Mouse (Mus musculus) heart, embryonic 12.5 days (tissue): ENCODE measurements around the gene Zbtb3. TPM values are rescaled to one million over a fixed set of nuclear protein-coding genes. Genes with fewer than 3 reads are reported as not detected.

Source experiments
- ATAC-seq: fragments of 200-750 bp; cut with Nextera tagmentation; 2 replicates; pipeline ENCODE4 v1.8.0; 2017; ENCODE audit warnings: moderate TSS enrichment, moderate library complexity; ENCODE audit not compliant: insufficient number of reproducible peaks, low FRiP score
- H3K27ac ChIP-seq: fragments of 300-500 bp; sonication (generic); 2 replicates; pipeline ENCODE4 v1.5.1; 2016; ENCODE audit warnings: mild to moderate bottlenecking, moderate library complexity; ENCODE audit not compliant: poor library complexity, severe bottlenecking
- H3K27me3 ChIP-seq: fragments of 300-500 bp; sonication (generic); replicated peaks from 2 replicates; pipeline ENCODE4 v1.6.1; 2016; ENCODE audit warnings: mild to moderate bottlenecking, moderate library complexity
- H3K36me3 ChIP-seq: fragments of 300-500 bp; sonication (generic); 2 replicates; pipeline ENCODE4 v1.6.1; 2016; ENCODE audit warnings: mild to moderate bottlenecking, moderate library complexity
- H3K4me1 ChIP-seq: fragments of 300-500 bp; sonication (generic); replicated peaks from 2 replicates; pipeline ENCODE4 v1.6.1; 2016; ENCODE audit warnings: mild to moderate bottlenecking
- H3K4me2 ChIP-seq: fragments of 300-500 bp; sonication (generic); 2 replicates; pipeline ENCODE4 v1.6.1; 2016; ENCODE audit warnings: mild to moderate bottlenecking, moderate library complexity
- H3K4me3 ChIP-seq: fragments of 300-500 bp; sonication (generic); 2 replicates; pipeline ENCODE4 v1.5.1; 2016; ENCODE audit warnings: mild to moderate bottlenecking
- H3K9ac ChIP-seq: fragments of 300-500 bp; sonication (generic); 2 replicates; pipeline ENCODE4 v1.6.1; 2016; ENCODE audit warnings: mild to moderate bottlenecking, moderate library complexity
- H3K9me3 ChIP-seq: fragments of 300-500 bp; sonication (generic); replicated peaks from 2 replicates; pipeline ENCODE4 v1.6.1; 2016; ENCODE audit warnings: mild to moderate bottlenecking, moderate library complexity
- WGBS: fragments of 180-500 bp; shearing (Covaris S2); methylation state at CpG from one replicate; pipeline ENCODE4 v1.1.7; 2016; 5-methylcytosine and 5-hydroxymethylcytosine counted together
- polyA plus RNA-seq: library from polyadenylated mRNA; unstranded; fragments of >200 nt; fragmentation: Nextera tagmentation; extraction: Ambion mirVana; gene quantifications from 2 replicates; pipeline ENCODE4 v1.2.1, GENCODE M21; 2016

The Zbtb3 gene
- polyA plus RNA-seq, 1 experiment from 2014 or later = 3.8 TPM

- Histone ChIP-seq H3K9me3 (no peaks in the 10 kb centered on the region), H3K4me1 (peaks cover 28% of the 10 kb centered on the region), H3K27me3 (no peaks in the 10 kb centered on the region), H3K27ac (peak overlapping the region; percentile 22), H3K36me3 (peaks cover 36% of the 10 kb centered on the region), H3K4me2 (peak overlapping the region; percentile 88), H3K4me3 (peak overlapping the region; percentile 98), H3K9ac (peak overlapping the region; percentile 98)
- 38% methylated on average over 6 of the region's 6 CpGs for WGBS
- ATAC-seq = no peak
These were observed 28.9 kb upstream of the Zbtb3 start for GRCm38 (mm10) chr19:8773409-8773808.

DNA sequence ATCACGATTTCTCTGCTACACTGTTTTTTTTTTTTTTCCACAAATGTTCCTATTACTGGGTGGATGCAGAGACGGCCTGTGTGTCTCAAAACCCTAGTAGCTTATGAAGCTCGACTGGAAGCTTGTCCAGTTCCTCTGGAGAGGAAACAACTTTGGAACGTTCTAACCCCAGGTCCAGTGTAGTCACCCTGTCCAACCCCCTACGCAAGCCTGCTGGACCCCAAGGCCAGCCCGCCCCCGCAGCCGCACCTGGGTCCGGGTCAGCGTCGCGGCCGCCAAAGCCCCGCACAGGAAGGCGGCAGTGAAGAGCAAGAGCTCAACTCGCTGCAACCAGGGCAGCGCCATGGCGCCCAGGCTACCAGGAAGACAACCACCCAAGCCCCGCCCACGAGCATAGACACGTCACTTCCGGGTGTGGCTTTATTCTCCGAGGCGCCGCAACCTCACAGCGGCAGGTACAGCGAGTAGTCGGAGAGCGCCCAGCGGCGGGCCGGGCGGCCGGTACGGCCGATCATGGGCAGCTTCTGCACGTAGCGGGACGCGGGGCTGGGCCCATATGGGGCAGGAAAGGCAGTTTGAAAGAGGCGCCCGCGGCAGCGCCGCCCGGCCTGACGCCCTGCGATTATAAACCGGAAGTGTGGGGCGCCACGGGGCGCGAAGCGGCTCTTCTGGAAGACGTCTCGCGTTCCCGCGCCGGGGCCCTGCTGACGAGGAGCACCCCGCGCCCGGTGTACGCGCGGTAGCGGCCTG, 28.1 kb upstream of the Zbtb3 start, which contains the start of gene Tmem179b:
Gene Tmem179b, minus strand, starts transcription at position 382 of the 750 bp plus-strand sequence.
- H3K9me3 ChIP-seq = no peaks in the 10 kb centered on the region
- peak within 1 kb of the TSS; percentile 88 for H3K4me2 ChIP-seq
- H3K36me3 ChIP-seq = peaks cover 36% of the 10 kb centered on the region
- peak within 1 kb of the TSS; percentile 100 for H3K27ac ChIP-seq
- under 1% methylated on average over 68 of the region's 68 CpGs for WGBS
- peak within 1 kb of the TSS; percentile 98 for H3K4me3 ChIP-seq
- H3K9ac ChIP-seq = peak within 1 kb of the TSS; percentile 98
- peak; percentile 93 for ATAC-seq
- no peaks in the 10 kb centered on the region for H3K27me3 ChIP-seq
- H3K4me1 ChIP-seq = peaks cover 28% of the 10 kb centered on the region

- Histone ChIP-seq H3K36me3 (peaks cover 34% of the 10 kb centered on the region), H3K9ac (peak overlapping the region; percentile 98), H3K27me3 (no peaks in the 10 kb centered on the region), H3K4me3 (peak overlapping the region; percentile 98), H3K9me3 (no peaks in the 10 kb centered on the region), H3K27ac (peak overlapping the region; percentile 100), H3K4me1 (peaks cover 28% of the 10 kb centered on the region), H3K4me2 (peak overlapping the region; percentile 88)
- peak; percentile 2 for ATAC-seq
- WGBS = 4% methylated on average over 20 of the region's 20 CpGs
These were observed 27.4 kb upstream of the Zbtb3 start for GRCm38 (mm10) chr19:8774951-8775421.

- peak; percentile 100 for ATAC-seq
- Histone ChIP-seq H3K27me3 (no peaks in the 10 kb centered on the region), H3K4me1 (peaks cover 9% of the 10 kb centered on the region), H3K4me3 (peak within 1 kb of the TSS; percentile 90), H3K9me3 (no peaks in the 10 kb centered on the region), H3K4me2 (peak within 1 kb of the TSS; percentile 85), H3K9ac (peak within 1 kb of the TSS; percentile 84), H3K36me3 (peaks cover 38% of the 10 kb centered on the region), H3K27ac (peak within 1 kb of the TSS; percentile 85)
- under 1% methylated on average over 32 of the region's 32 CpGs for WGBS
These were observed 16.2 kb upstream of the Zbtb3 start, which contains the start of gene Taf6l for GRCm38 (mm10) chr19:8786008-8786781. Gene Taf6l (minus strand): TSS chr19:8786417.

DNA sequence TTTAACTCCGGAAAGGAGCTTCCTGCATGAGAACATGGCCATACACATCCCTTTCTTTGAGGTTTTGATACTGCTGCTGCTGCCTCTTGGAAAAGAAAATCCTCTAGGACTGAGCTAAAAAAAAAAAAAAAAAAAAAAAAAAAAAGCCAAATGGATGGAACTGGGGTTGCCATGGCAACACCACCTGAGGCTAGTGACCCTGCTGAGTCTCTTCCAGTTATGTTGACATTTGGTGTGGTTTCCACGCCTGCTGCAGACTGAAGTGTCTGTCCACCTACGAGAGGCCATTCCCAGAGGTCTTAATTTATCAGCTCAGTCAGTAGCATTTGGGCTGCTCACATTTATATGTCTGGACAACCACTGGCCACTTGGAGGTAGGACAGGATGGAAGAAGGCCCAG, 13.8 kb upstream of the Zbtb3 start:
- Histone ChIP-seq H3K4me1 (peaks cover 9% of the 10 kb centered on the region), H3K36me3 (peaks cover 29% of the 10 kb centered on the region), H3K27ac (no peak overlapping the region), H3K4me2 (no peak overlapping the region), H3K27me3 (no peaks in the 10 kb centered on the region), H3K9me3 (no peaks in the 10 kb centered on the region), H3K4me3 (no peak overlapping the region), H3K9ac (no peak overlapping the region)
- no peak for ATAC-seq
- WGBS = 32% methylated on average over 3 of the region's 3 CpGs

- no peak overlapping the region for H3K27ac ChIP-seq
- WGBS = 55% methylated on average over 1 of the region's 1 CpGs
These were observed 13.2 kb upstream of the Zbtb3 start for GRCm38 (mm10) chr19:8789171-8789570.

GRCm38 (mm10) chr19:8790171-8790570, 12.2 kb upstream of the Zbtb3 start:
- WGBS = 70% methylated on average over 7 of the region's 7 CpGs
- no peak overlapping the region for H3K4me3 ChIP-seq

More at GRCm38 (mm10) chr19:8789171-8789570, 13.2 kb upstream of the Zbtb3 start:
- Histone ChIP-seq H3K4me2 (no peak overlapping the region), H3K4me1 (peaks cover 9% of the 10 kb centered on the region), H3K4me3 (no peak overlapping the region), H3K36me3 (peaks cover 30% of the 10 kb centered on the region), H3K9me3 (no peaks in the 10 kb centered on the region), H3K9ac (no peak overlapping the region), H3K27me3 (no peaks in the 10 kb centered on the region)
- ATAC-seq = no peak

DNA sequence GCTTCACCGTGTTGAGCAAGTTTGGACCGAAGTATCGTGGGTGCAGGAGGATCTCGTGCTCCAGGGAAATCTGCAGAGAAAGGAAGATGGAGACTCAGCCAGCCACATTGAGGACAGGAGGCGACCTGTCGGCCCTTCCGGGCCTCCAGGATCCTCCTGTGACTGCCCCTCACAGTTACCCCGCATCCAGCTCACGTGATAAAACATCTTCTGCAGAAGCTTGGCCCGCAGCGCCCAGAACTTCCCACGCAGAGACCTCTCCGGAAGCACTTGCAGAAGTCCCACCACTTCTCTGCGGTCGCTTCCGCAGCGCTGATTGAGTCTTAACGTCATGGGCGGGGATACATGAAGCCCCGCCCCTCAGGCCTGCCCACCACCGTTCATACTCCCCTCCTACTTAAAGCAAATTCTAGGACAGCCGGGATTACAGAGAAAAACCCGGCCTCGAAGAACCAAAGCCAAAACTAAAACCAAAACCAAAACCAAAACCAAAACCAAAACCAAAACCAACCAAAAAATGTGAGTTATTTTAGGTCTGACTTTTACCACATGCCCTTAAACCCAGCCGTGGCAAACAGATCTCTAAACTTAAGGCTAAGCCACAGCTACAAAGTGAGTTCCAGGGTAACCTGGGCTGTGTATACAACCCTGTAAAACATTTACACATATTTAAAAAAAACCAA, 4.0 kb upstream of the Zbtb3 start, which contains the start of gene Polr2g:
Gene Polr2g, minus strand, starts transcription at position 314 of the 683 bp plus-strand sequence.
- peak; percentile 84 for ATAC-seq

More at GRCm38 (mm10) chr19:8790171-8790570, 12.2 kb upstream of the Zbtb3 start:
- H3K36me3 ChIP-seq = peaks cover 38% of the 10 kb centered on the region
- no peaks in the 10 kb centered on the region for H3K9me3 ChIP-seq
- no peak for ATAC-seq
- H3K9ac ChIP-seq = no peak overlapping the region
- H3K27ac ChIP-seq = no peak overlapping the region
- H3K4me2 ChIP-seq = no peak overlapping the region
- no peaks in the 10 kb centered on the region for H3K27me3 ChIP-seq
- peaks cover 6% of the 10 kb centered on the region for H3K4me1 ChIP-seq

DNA sequence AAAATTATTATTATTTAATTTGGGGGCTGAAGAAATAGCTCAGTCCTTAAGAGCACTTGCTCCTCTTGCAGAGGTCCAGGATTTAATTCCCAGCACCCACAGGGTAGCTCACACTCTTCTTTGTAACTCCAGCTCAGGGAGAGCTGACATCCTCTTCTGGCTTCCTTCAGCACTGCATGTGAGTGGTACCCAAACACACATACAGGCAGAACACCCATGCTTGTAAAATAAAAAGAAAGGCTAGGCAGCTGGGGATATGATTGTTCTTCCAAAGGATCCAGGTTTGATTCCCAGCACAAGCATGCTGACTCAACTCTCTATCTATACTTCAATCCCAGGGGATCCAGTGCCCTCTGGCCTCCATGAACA, 3.4 kb upstream of the Zbtb3 start:
- ATAC-seq = no peak
- Histone ChIP-seq H3K4me1 (peaks cover 20% of the 10 kb centered on the region), H3K36me3 (peaks cover 25% of the 10 kb centered on the region), H3K9me3 (no peaks in the 10 kb centered on the region), H3K4me2 (peak overlapping the region; percentile 85; the same call in 1 of the 2 replicates), H3K9ac (no peak overlapping the region), H3K27ac (no peak overlapping the region), H3K27me3 (no peaks in the 10 kb centered on the region), H3K4me3 (no peak overlapping the region)

More for the DNA sequence above, 4.0 kb upstream of the Zbtb3 start, which contains the start of gene Polr2g:
- Histone ChIP-seq H3K36me3 (peaks cover 28% of the 10 kb centered on the region), H3K27ac (peak within 1 kb of the TSS; percentile 69), H3K27me3 (no peaks in the 10 kb centered on the region), H3K4me1 (peaks cover 14% of the 10 kb centered on the region), H3K9ac (peak within 1 kb of the TSS; percentile 89), H3K9me3 (no peaks in the 10 kb centered on the region), H3K4me3 (peak within 1 kb of the TSS; percentile 82), H3K4me2 (peak within 1 kb of the TSS; percentile 85)
- 1% methylated on average over 25 of the region's 25 CpGs for WGBS

DNA sequence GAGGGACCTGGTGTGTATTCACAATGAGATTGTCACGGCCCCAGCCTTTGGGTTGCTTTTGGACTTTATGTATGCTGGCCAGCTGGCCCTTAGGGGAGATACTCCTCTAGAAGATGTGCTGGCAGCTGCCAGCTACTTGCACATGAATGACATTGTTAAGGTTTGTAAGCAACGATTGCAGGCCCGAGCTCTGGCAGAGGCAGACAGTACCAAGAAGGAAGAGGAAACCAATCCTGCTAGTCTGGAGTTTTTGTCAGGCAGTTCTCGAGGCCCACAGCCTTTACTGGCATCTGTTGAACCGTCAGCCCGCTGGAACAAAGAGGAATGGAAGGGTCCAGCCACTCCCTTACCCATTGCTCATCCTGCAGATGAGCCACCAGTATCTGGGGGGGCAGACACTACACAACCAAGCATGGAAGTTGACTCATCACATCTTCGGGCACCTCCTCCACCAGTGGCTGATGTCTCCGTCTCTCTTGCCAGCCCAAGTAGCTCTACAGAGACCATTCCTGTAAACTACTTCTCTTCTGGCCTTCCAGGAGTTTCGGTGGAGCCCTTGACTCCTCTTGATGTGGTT, 937 bp downstream of the Zbtb3 start:
- peak overlapping the region; percentile 72 for H3K4me2 ChIP-seq
- H3K9me3 ChIP-seq = no peaks in the 10 kb centered on the region
- peaks cover 12% of the 10 kb centered on the region for H3K4me1 ChIP-seq
- WGBS = 85% methylated on average over 9 of the region's 9 CpGs
- H3K27ac ChIP-seq = no peak overlapping the region
- 0 out of 2 replicates have a peak overlapping the region, but pooled peaks have one; percentile 67 for H3K4me3 ChIP-seq
- H3K9ac ChIP-seq = no peak overlapping the region
- no peak for ATAC-seq
- no peaks in the 10 kb centered on the region for H3K27me3 ChIP-seq
- peaks cover 38% of the 10 kb centered on the region for H3K36me3 ChIP-seq
